Comparison of ENCODE assay signal across 9 mouse cellular contexts in genomic region chr8:110646064-110646463, GRCm38 (mm10). TPM values are rescaled to one million over a fixed set of nuclear protein-coding genes. Genes with fewer than 3 reads are reported as not detected.
A peak's percentile ranks its signal among the peaks of the same experiment; 100 is the strongest.
DNase-seq lines count a peak whose midpoint lies in the region; ATAC-seq and TF ChIP-seq lines count a peak whose summit lies in the region.
"Had no signal": no experiment of that assay in that cellular context is flagged by ENCODE, and none has a peak within 500 bp of the region (broad histone marks: within the 10 kb centered on the region; RNA-seq: fewer than 3 reads in every experiment).

No protein-coding gene starts in this region.

- peak; percentile 94 for TF ChIP-seq CTCF in forebrain, postnatal 0 days (IDR thresholded peaks at IDR 0.05; ENCODE audit: low read depth)
- peak; percentile 98 for TF ChIP-seq CTCF in layer of hippocampus, adult 2 months (conservative IDR thresholded peaks at IDR 0.05)
- TF ChIP-seq CTCF in small intestine, adult 2 months (IDR thresholded peaks at IDR 0.05; ENCODE audit: extremely low read depth, insufficient read length, insufficient replicate concordance, low read depth, low read length), result peak; percentile 76

- DNase-seq in CD4-positive, CD25-positive, alpha-beta regulatory T cell, adult 2 months (ENCODE audit: low read depth, low spot score), result peak; percentile 35
- DNase-seq in cerebellum, adult 11-12 months, result peak; percentile 86
- peak; percentile 81 for DNase-seq in forebrain, postnatal 0 days
- DNase-seq in heart, postnatal 25 days (ENCODE audit: low spot score), result peak; percentile 36
- peak; percentile 72 to 86 for DNase-seq in layer of hippocampus, adult 2 months (ENCODE audit: low spot score in 2 of 2)
- DNase-seq in lung, postnatal 14 days, result peak; percentile 81

- H3K9ac ChIP-seq in forebrain, postnatal 0 days, result no peak overlapping the region

- H3K27me3 ChIP-seq in forebrain, postnatal 0 days (ENCODE audit: insufficient read depth, low read length), result no peaks in the 10 kb centered on the region
- no peaks in the 10 kb centered on the region for H3K27me3 ChIP-seq in small intestine, adult 2 months (ENCODE audit: control insufficient read depth, insufficient read depth, low read length)

- H3K4me1 ChIP-seq in forebrain, postnatal 0 days (ENCODE audit: insufficient read depth), result no peaks in the 10 kb centered on the region
- H3K4me1 ChIP-seq in small intestine, adult 2 months (ENCODE audit: control insufficient read depth, insufficient read depth, insufficient read length, low read length), result peaks cover 2% of the 10 kb centered on the region; the same call in 1 of the 2 replicates

- no peak for TF ChIP-seq POLR2A in small intestine, adult 2 months (IDR thresholded peaks at IDR 0.05; ENCODE audit: low read depth, low read length)

- intact Hi-C loops in heart, postnatal 25 days (cut with DNase I), result loop anchor here (1.0 to 10.0 kb wide), 3 partner anchors 81 to 209 kb away; no protein-coding TSS in a partner anchor

- no peak overlapping the region for H3K4me3 ChIP-seq in forebrain, postnatal 0 days (ENCODE audit: low read depth, low read length)
- H3K4me3 ChIP-seq in layer of hippocampus, adult 2 months, result no peak overlapping the region
- H3K4me3 ChIP-seq in small intestine, adult 2 months (ENCODE audit: low read depth, low read length), result no peak overlapping the region

- H3K4me2 ChIP-seq in forebrain, postnatal 0 days (ENCODE audit: low read depth), result no peak overlapping the region

- ATAC-seq in CD4-positive, CD25-positive, alpha-beta regulatory T cell, adult 4 months, result no peak
- ATAC-seq in forebrain, postnatal 0 days, result peak; percentile 94

- WGBS in forebrain, postnatal 0 days, result 35% methylated on average over 6 of the region's 6 CpGs
- 38% methylated on average over 6 of the region's 6 CpGs for WGBS in small intestine, adult 2 months

- no peak overlapping the region for H3K27ac ChIP-seq in forebrain, postnatal 0 days (ENCODE audit: low read depth, low read length)
- H3K27ac ChIP-seq in layer of hippocampus, adult 2 months, result no peak overlapping the region
- H3K27ac ChIP-seq in small intestine, adult 2 months (ENCODE audit: insufficient read depth, low read depth, low read length), result no peak overlapping the region
- H3K27ac ChIP-seq: macrophage had no signal

- no peaks in the 10 kb centered on the region for H3K9me3 ChIP-seq in forebrain, postnatal 0 days (ENCODE audit: low read length)

- H3K36me3 ChIP-seq in forebrain, postnatal 0 days (ENCODE audit: insufficient read depth), result peaks cover 44% of the 10 kb centered on the region
- peaks cover 19% of the 10 kb centered on the region for H3K36me3 ChIP-seq in small intestine, adult 2 months (ENCODE audit: control insufficient read depth, insufficient read depth, low read length)

RNA-seq across cellular contexts. Expression of gene Vac14, which starts 27.7 kb away (rescaled TPM):
- 1 to 10 TPM; 4.1 to 7.0 TPM for polyA plus RNA-seq in CD4-positive, CD25-positive, alpha-beta regulatory T cell, adult 4 months (2017; shearing (Covaris generic))
- total RNA-seq in forebrain, postnatal 0 days (2014; rRNA removed), result 30.6 and 36.1 TPM in 2 replicates
- 27.6 and 28.1 TPM in 2 replicates for polyA plus RNA-seq in forebrain, postnatal 0 days (2015; fragmentation: Nextera tagmentation; extraction: Ambion mirVana)
- 10 to 100 TPM; 14.7 to 15.3 TPM for total RNA-seq in heart, postnatal 25 days (2021)
- 10 to 100 TPM; 22.8 to 23.4 TPM for total RNA-seq in layer of hippocampus, adult 2 months (2021)
- polyA plus RNA-seq in small intestine, adult 2 months (2012; rRNA removed), result 14.0 and 26.8 TPM in 2 replicates

Comparison
In these comparisons a context has a peak if more than half of its experiments do, and no peak if none do; other contexts are left out.
1. DNase-seq: peak in every context shown above with its lines; median percentile 86 in cerebellum, adult 11-12 months; 81 in forebrain, postnatal 0 days; 81 in lung, postnatal 14 days; 79 in layer of hippocampus, adult 2 months; 36 in heart, postnatal 25 days; 35 in CD4-positive, CD25-positive, alpha-beta regulatory T cell, adult 2 months.